Mouse (Mus musculus) left cerebral cortex, adult 18-20 months (tissue): Measurements from ENCODE around the gene G6pc. TPM values are rescaled to one million over a fixed set of nuclear protein-coding genes. Genes with fewer than 3 reads are reported as not detected.

Experiments used
- DNase-seq, 2 experiments: peaks; one replicate each; pipeline ENCODE4 v3.0.0; 2021 to 2022; ENCODE audit warnings: low spot score in 2 of 2, mixed read lengths in 1 of 2
- microRNA-seq, 2 experiments: library from miRNA; unstranded; fragments of <30 nt; microRNA quantifications; one replicate each; pipeline ENCODE4 v1.2.0; 2021
- total RNA-seq, 2 experiments: library from RNA; stranded (reverse); gene quantifications; 2 replicates each; pipeline ENCODE4 v1.2.3; 2021

Gene G6pc
- total RNA-seq, 2 experiments from 2014 or later = not detected

- no peak for DNase-seq
Measured at GRCm38 (mm10) chr11:101426165-101426564, 58.8 kb downstream of the G6pc start.

Small RNAs within 50 kb of the gene (microRNA-seq; reads per million reads assigned to microRNA genes)
- gene Gm25593 (0 reads per million in 2 experiments), gene Mir6929 (0.99 to 2.7 reads per million in 2 experiments)

Other genes starting within 250 kb of the G6pc start
- gene Retreg3, start 247.7 kb upstream of the G6pc start, total RNA-seq = 10 to 100 TPM; 53.9 to 57.8 TPM
- 10 to 100 TPM; 44.5 to 53.3 TPM for gene Tubg1, start 247.6 kb upstream of the G6pc start, total RNA-seq
- gene Tubg2, start 211.7 kb upstream of the G6pc start, total RNA-seq = 10 to 100 TPM; 48.6 to 54.5 TPM
- gene Cntnap1, start 197.0 kb upstream of the G6pc start, total RNA-seq = 100 to 1,000 TPM; 158 to 160 TPM
- 10 to 100 TPM; 14.2 to 16.7 TPM for gene Plekhh3, start 196.2 kb upstream of the G6pc start, total RNA-seq
- under 1 TPM in 1 of 2 experiments, not detected in 1; 0.28 TPM for gene Ccr10, start 192.1 kb upstream of the G6pc start, total RNA-seq
- 10 to 100 TPM; 55.7 to 62.7 TPM for gene Ezh1, start 141.1 kb upstream of the G6pc start, total RNA-seq
- gene Ramp2, start 121.5 kb upstream of the G6pc start, total RNA-seq = 10 to 100 TPM; 31.4 to 37.8 TPM
- gene Vps25, start 113.9 kb upstream of the G6pc start, total RNA-seq = 10 to 100 TPM; 56.8 to 65.8 TPM
- 1 to 10 TPM; 7.0 to 8.8 TPM for gene Wnk4, start 107.0 kb upstream of the G6pc start, total RNA-seq
- gene Cntd1, start 88.5 kb upstream of the G6pc start, total RNA-seq = under 1 TPM; 0.46 to 0.56 TPM
- gene Coa3, start 88.4 kb upstream of the G6pc start, total RNA-seq = 100 to 1,000 TPM; 103 to 112 TPM
- gene Becn1, start 65.3 kb upstream of the G6pc start, total RNA-seq = 100 to 1,000 TPM; 202 to 214 TPM
- 100 to 1,000 TPM; 128 to 131 TPM for gene Psme3, start 51.3 kb upstream of the G6pc start, total RNA-seq
- gene Aoc2, start 42.5 kb upstream of the G6pc start, total RNA-seq = 1 to 10 TPM; 5.4 to 6.9 TPM
- gene Aoc3, start 37.0 kb upstream of the G6pc start, total RNA-seq = under 1 TPM; 0.61 to 0.74 TPM
- gene Aarsd1, start 50.1 kb downstream of the G6pc start, total RNA-seq = 10 to 100 TPM; 47.6 to 48.8 TPM
- gene Gm27029, start 57.2 kb downstream of the G6pc start, total RNA-seq = 1 to 10 TPM; 8.2 to 8.6 TPM
- 10 to 100 TPM; 40.9 to 46.9 TPM for gene Rundc1, start 57.5 kb downstream of the G6pc start, total RNA-seq
- gene Ptges3l, start 57.8 kb downstream of the G6pc start, total RNA-seq = 1 to 10 TPM; 4.1 to 4.5 TPM
- gene Rpl27, start 74.7 kb downstream of the G6pc start, total RNA-seq = 10 to 100 TPM; 51.0 to 52.1 TPM
- 1 to 10 TPM; 2.6 to 3.2 TPM for gene Ifi35, start 80.8 kb downstream of the G6pc start, total RNA-seq
- 100 to 1,000 TPM; 158 to 161 TPM for gene Rnd2, start 97.4 kb downstream of the G6pc start, total RNA-seq
- gene Vat1, start 98.7 kb downstream of the G6pc start, total RNA-seq = 10 to 100 TPM; 37.9 to 44.5 TPM
- 1 to 10 TPM in 1 of 2 experiments, under 1 TPM in 1; 0.74 to 1.2 TPM for gene Brca1, start 184.4 kb downstream of the G6pc start, total RNA-seq
- gene Nbr1, start 184.6 kb downstream of the G6pc start, total RNA-seq = 100 to 1,000 TPM; 135 to 198 TPM
- 1 to 10 TPM; 1.6 to 2.0 TPM for gene Tmem106a, start 214.7 kb downstream of the G6pc start, total RNA-seq
- not detected for gene Gm11634, start 231.7 kb downstream of the G6pc start, total RNA-seq